Mouse (Mus musculus) hindbrain, postnatal 0 days (tissue): ENCODE measurements around the gene Plk3. TPM values are rescaled to one million over a fixed set of nuclear protein-coding genes. Genes with fewer than 3 reads are reported as not detected.

Experiments used
- ATAC-seq: fragments of 200-750 bp; cut with Nextera tagmentation; 2 replicates; pipeline ENCODE4 v1.8.0; 2017; ENCODE audit warnings: mild to moderate bottlenecking, moderate TSS enrichment, moderate library complexity
- DNase-seq: peaks from one replicate; pipeline ENCODE4 v3.0.0-alpha.2; 2015; ENCODE audit warnings: low spot score
- H3K27ac ChIP-seq: fragments of 300-500 bp; sonication (generic); 2 replicates; pipeline ENCODE4 v1.5.1; 2014; ENCODE audit warnings: mild to moderate bottlenecking
- H3K27me3 ChIP-seq: fragments of 300-500 bp; sonication (generic); 2 replicates; pipeline ENCODE4 v1.6.1; 2014; ENCODE audit warnings: low read length, mixed read lengths; ENCODE audit not compliant: insufficient read depth
- H3K36me3 ChIP-seq: fragments of 300-500 bp; sonication (generic); 2 replicates; pipeline ENCODE4 v1.6.1; 2014; ENCODE audit warnings: low read length, mixed read lengths; ENCODE audit not compliant: insufficient read depth
- H3K4me1 ChIP-seq: fragments of 300-500 bp; sonication (generic); 2 replicates; pipeline ENCODE4 v1.6.1; 2014; ENCODE audit warnings: antibody characterized with exemption, low read length, mixed read lengths; ENCODE audit not compliant: insufficient read depth
- H3K4me2 ChIP-seq: fragments of 300-500 bp; sonication (generic); 2 replicates; pipeline ENCODE4 v1.6.1; 2014; ENCODE audit warnings: low read depth, mild to moderate bottlenecking, low read length, moderate library complexity, mixed read lengths
- H3K4me3 ChIP-seq: fragments of 300-500 bp; sonication (generic); 2 replicates; pipeline ENCODE4 v1.5.1; 2014; ENCODE audit warnings: low read length
- H3K9ac ChIP-seq: fragments of 300-500 bp; sonication (generic); replicated peaks from 2 replicates; pipeline ENCODE4 v1.6.1; 2014; ENCODE audit warnings: mild to moderate bottlenecking, low read length, moderate library complexity, mixed read lengths
- H3K9me3 ChIP-seq: fragments of 300-500 bp; sonication (generic); 2 replicates; pipeline ENCODE4 v1.6.1; 2016; ENCODE audit warnings: low read length, mixed read lengths
- CTCF ChIP-seq: IDR thresholded peaks from 2 replicates; pipeline ENCODE4 v1.5.1; 2016; ENCODE audit warnings: antibody characterized with exemption, control low read depth, low read depth
- WGBS: fragments of 180-500 bp; shearing (Covaris S2); extraction: QIAGEN DNeasy Blood & Tissue Kit; methylation state at CpG from one replicate; pipeline ENCODE4 v1.1.7; 2014; 5-methylcytosine and 5-hydroxymethylcytosine counted together
- polyA plus RNA-seq: library from polyadenylated mRNA; unstranded; fragments of >200 nt; fragmentation: Nextera tagmentation; extraction: Ambion mirVana; gene quantifications from 2 replicates; pipeline ENCODE4 v1.2.1, GENCODE M21; 2015
- total RNA-seq: library from RNA; depleted of rRNA; stranded (reverse); fragments of >200 nt; gene quantifications from 2 replicates; pipeline ENCODE4 v1.2.3, GENCODE M21; 2014

Plk3 gene
- total and polyA plus RNA-seq, 2 experiments from 2014 or later, result 29.1 to 29.8 TPM

- H3K27ac ChIP-seq, result no peak overlapping the region
- no peak overlapping the region for H3K4me2 ChIP-seq
- H3K4me3 ChIP-seq, result no peak overlapping the region
- no peaks in the 10 kb centered on the region for H3K4me1 ChIP-seq
- no peak for TF ChIP-seq CTCF
- ATAC-seq (no peak), DNase-seq (no peak)
- whole genome bisulfite sequencing, result 79% methylated on average over 6 of the region's 6 CpGs
- H3K36me3 ChIP-seq, result peaks cover 24% of the 10 kb centered on the region; the same call in 1 of the 2 replicates
- H3K9ac ChIP-seq, result no peak overlapping the region
- no peaks in the 10 kb centered on the region for H3K9me3 ChIP-seq
- no peaks in the 10 kb centered on the region for H3K27me3 ChIP-seq
Measured at GRCm38 (mm10) chr4:117149291-117150211, 15.8 kb upstream of the Plk3 start.

GRCm38 (mm10) chr4:117148815-117149214 lies 15.1 kb upstream of the Plk3 start:
- Histone ChIP-seq H3K9me3 (no peaks in the 10 kb centered on the region), H3K36me3 (peaks cover 20% of the 10 kb centered on the region; the same call in 1 of the 2 replicates), H3K4me2 (no peak overlapping the region), H3K4me3 (no peak overlapping the region), H3K9ac (no peak overlapping the region), H3K4me1 (no peaks in the 10 kb centered on the region), H3K27me3 (no peaks in the 10 kb centered on the region), H3K27ac (no peak overlapping the region)
- DNase-seq, result no peak
- ATAC-seq, result no peak
- WGBS, result 68% methylated on average over 24 of the region's 24 CpGs
- no peak for TF ChIP-seq CTCF

- 86% methylated on average over 18 of the region's 18 CpGs for WGBS
- Histone ChIP-seq H3K27me3 (no peaks in the 10 kb centered on the region), H3K9me3 (no peaks in the 10 kb centered on the region), H3K9ac (no peak overlapping the region), H3K27ac (no peak overlapping the region), H3K4me2 (no peak overlapping the region), H3K4me3 (no peak overlapping the region), H3K36me3 (peaks cover 16% of the 10 kb centered on the region; the same call in 1 of the 2 replicates), H3K4me1 (no peaks in the 10 kb centered on the region)
- TF ChIP-seq CTCF, result no peak
- ATAC-seq (no peak), DNase-seq (no peak)
Measured at GRCm38 (mm10) chr4:117148047-117148713, 14.4 kb upstream of the Plk3 start.

- Histone ChIP-seq H3K9ac (no peak overlapping the region), H3K4me1 (no peaks in the 10 kb centered on the region), H3K27me3 (no peaks in the 10 kb centered on the region), H3K4me3 (no peak overlapping the region), H3K9me3 (no peaks in the 10 kb centered on the region), H3K4me2 (no peak overlapping the region), H3K36me3 (peaks cover 13% of the 10 kb centered on the region; the same call in 1 of the 2 replicates), H3K27ac (no peak overlapping the region)
- ATAC-seq (peak; percentile 50), DNase-seq (peak; percentile 85)
- peak; percentile 89 for TF ChIP-seq CTCF
- 32% methylated on average over 15 of the region's 15 CpGs for WGBS
Measured at GRCm38 (mm10) chr4:117146176-117146575, 12.4 kb upstream of the Plk3 start.

- Histone ChIP-seq H3K27me3 (no peaks in the 10 kb centered on the region), H3K4me3 (no peak overlapping the region), H3K36me3 (0 out of 2 replicates have a peak, but pooled peaks cover 5% of the 10 kb centered on the region), H3K4me2 (no peak overlapping the region), H3K4me1 (no peaks in the 10 kb centered on the region), H3K27ac (no peak overlapping the region), H3K9me3 (no peaks in the 10 kb centered on the region), H3K9ac (no peak overlapping the region)
- DNase-seq, result no peak
- TF ChIP-seq CTCF, result no peak
- 94% methylated on average over 13 of the region's 13 CpGs for WGBS
- ATAC-seq, result no peak
Measured at GRCm38 (mm10) chr4:117145248-117145647, 11.5 kb upstream of the Plk3 start.

- Histone ChIP-seq H3K4me3 (no peak overlapping the region), H3K36me3 (no peaks in the 10 kb centered on the region), H3K27ac (no peak overlapping the region), H3K4me1 (no peaks in the 10 kb centered on the region), H3K27me3 (no peaks in the 10 kb centered on the region), H3K9ac (no peak overlapping the region), H3K4me2 (no peak overlapping the region), H3K9me3 (no peaks in the 10 kb centered on the region)
- DNase-seq, result no peak
- no peak for TF ChIP-seq CTCF
- 61% methylated on average over 7 of the region's 7 CpGs for WGBS
- ATAC-seq, result no peak
Measured at GRCm38 (mm10) chr4:117143023-117143422, 9.3 kb upstream of the Plk3 start.
